Mouse (Mus musculus): ENCODE results near the gene Cbx7. TPM values are rescaled to one million over a fixed set of nuclear protein-coding genes. Genes with fewer than 3 reads are reported as not detected.

Cbx7 gene
- polyA plus RNA-seq, 1 experiment from 2014 or later, result 5.7 TPM

- H3K27ac ChIP-seq (ENCODE audit: low read length), result peak overlapping the region; percentile 96
- peak overlapping the region; percentile 41; the same call in 1 of the 2 replicates for H3K9ac ChIP-seq (ENCODE audit: low read length)
- no peaks in the 10 kb centered on the region for H3K36me3 ChIP-seq (ENCODE audit: control insufficient read depth, insufficient read depth, low read length)
- ATAC-seq (ENCODE audit: insufficient read depth, low FRiP score), result no peak
- WGBS, result 46% methylated on average over 6 of the region's 6 CpGs
- peaks cover 21% of the 10 kb centered on the region for H3K4me1 ChIP-seq (ENCODE audit: control insufficient read depth, insufficient read depth, low read length)
- peak overlapping the region; percentile 45 for H3K4me2 ChIP-seq (ENCODE audit: low read depth, low read length)
- H3K9me3 ChIP-seq (replicated peaks; ENCODE audit: control insufficient read depth, low read length), result no peaks in the 10 kb centered on the region
- H3K27me3 ChIP-seq (ENCODE audit: control insufficient read depth, insufficient read depth, low read length), result no peaks in the 10 kb centered on the region
- H3K4me3 ChIP-seq (replicated peaks; ENCODE audit: low read length), result 0 out of 2 replicates have a peak overlapping the region, but pooled peaks have one; percentile 1
These were observed 92.2 kb downstream of the Cbx7 start for GRCm38 (mm10) chr15:79878725-79879136.

- H3K4me3 ChIP-seq (replicated peaks; ENCODE audit: low read length), result no peak overlapping the region
- no peak for ATAC-seq (ENCODE audit: insufficient read depth, low FRiP score)
- no peak overlapping the region for H3K4me2 ChIP-seq (ENCODE audit: low read depth, low read length)
- no peaks in the 10 kb centered on the region for H3K27me3 ChIP-seq (ENCODE audit: control insufficient read depth, insufficient read depth, low read length)
- WGBS, result 87% methylated on average over 18 of the region's 18 CpGs
- H3K9ac ChIP-seq (ENCODE audit: low read length), result no peak overlapping the region
- H3K4me1 ChIP-seq (ENCODE audit: control insufficient read depth, insufficient read depth, low read length), result peaks cover 16% of the 10 kb centered on the region
- no peaks in the 10 kb centered on the region for H3K9me3 ChIP-seq (replicated peaks; ENCODE audit: control insufficient read depth, low read length)
- H3K36me3 ChIP-seq (ENCODE audit: control insufficient read depth, insufficient read depth, low read length), result no peaks in the 10 kb centered on the region
- H3K27ac ChIP-seq (ENCODE audit: low read length), result no peak overlapping the region
These were observed 95.5 kb downstream of the Cbx7 start for GRCm38 (mm10) chr15:79875261-79875995.

GRCm38 (mm10) chr15:79873995-79874394 lies 96.9 kb downstream of the Cbx7 start:
- Histone ChIP-seq H3K9ac (ENCODE audit: low read length) (no peak overlapping the region), H3K36me3 (ENCODE audit: control insufficient read depth, insufficient read depth, low read length) (no peaks in the 10 kb centered on the region), H3K4me3 (replicated peaks; ENCODE audit: low read length) (no peak overlapping the region), H3K27me3 (ENCODE audit: control insufficient read depth, insufficient read depth, low read length) (no peaks in the 10 kb centered on the region), H3K9me3 (replicated peaks; ENCODE audit: control insufficient read depth, low read length) (peaks cover 3% of the 10 kb centered on the region; the same call in 1 of the 2 replicates), H3K27ac (ENCODE audit: low read length) (no peak overlapping the region), H3K4me2 (ENCODE audit: low read depth, low read length) (no peak overlapping the region), H3K4me1 (ENCODE audit: control insufficient read depth, insufficient read depth, low read length) (peaks cover 6% of the 10 kb centered on the region)
- WGBS, result 39% methylated on average over 2 of the region's 2 CpGs
- no peak for ATAC-seq (ENCODE audit: insufficient read depth, low FRiP score)

GRCm38 (mm10) chr15:79873545-79873944 lies 97.4 kb downstream of the Cbx7 start:
- peaks cover 2% of the 10 kb centered on the region for H3K4me1 ChIP-seq (ENCODE audit: control insufficient read depth, insufficient read depth, low read length)
- H3K4me2 ChIP-seq (ENCODE audit: low read depth, low read length), result no peak overlapping the region
- H3K9me3 ChIP-seq (replicated peaks; ENCODE audit: control insufficient read depth, low read length), result peaks cover 3% of the 10 kb centered on the region; the same call in 1 of the 2 replicates
- no peaks in the 10 kb centered on the region for H3K36me3 ChIP-seq (ENCODE audit: control insufficient read depth, insufficient read depth, low read length)
- H3K9ac ChIP-seq (ENCODE audit: low read length), result no peak overlapping the region
- ATAC-seq (ENCODE audit: insufficient read depth, low FRiP score), result no peak
- 89% methylated on average over 8 of the region's 8 CpGs for WGBS
- H3K27ac ChIP-seq (ENCODE audit: low read length), result no peak overlapping the region
- H3K4me3 ChIP-seq (replicated peaks; ENCODE audit: low read length), result no peak overlapping the region
- H3K27me3 ChIP-seq (ENCODE audit: control insufficient read depth, insufficient read depth, low read length), result no peaks in the 10 kb centered on the region

- no peaks in the 10 kb centered on the region for H3K27me3 ChIP-seq (ENCODE audit: control insufficient read depth, insufficient read depth, low read length)
- no peak overlapping the region for H3K9ac ChIP-seq (ENCODE audit: low read length)
- H3K9me3 ChIP-seq (replicated peaks; ENCODE audit: control insufficient read depth, low read length), result peaks cover 3% of the 10 kb centered on the region; the same call in 1 of the 2 replicates
- H3K4me1 ChIP-seq (ENCODE audit: control insufficient read depth, insufficient read depth, low read length), result no peaks in the 10 kb centered on the region
- no peak overlapping the region for H3K27ac ChIP-seq (ENCODE audit: low read length)
- ATAC-seq (ENCODE audit: insufficient read depth, low FRiP score), result no peak
- no peaks in the 10 kb centered on the region for H3K36me3 ChIP-seq (ENCODE audit: control insufficient read depth, insufficient read depth, low read length)
- no peak overlapping the region for H3K4me2 ChIP-seq (ENCODE audit: low read depth, low read length)
- WGBS, result 78% methylated on average over 3 of the region's 3 CpGs
- no peak overlapping the region for H3K4me3 ChIP-seq (replicated peaks; ENCODE audit: low read length)
These were observed 103.5 kb downstream of the Cbx7 start for GRCm38 (mm10) chr15:79867260-79868002.

Small RNA genes lying within 50 kb of the gene (microRNA-seq; reads per million reads assigned to microRNA genes)
- 2.6 reads per million, percentile 14 among the genes with 10 or more reads in this experiment for gene Mir7213

Other genes with a start within 250 kb of the Cbx7 start
- 4.1 and 4.4 TPM in 2 replicates for gene Sun2, start 228.6 kb downstream of the Cbx7 start, polyA plus RNA-seq (2015; fragmentation: Nextera tagmentation; extraction: Ambion mirVana)
- gene Dnal4, start 193.3 kb downstream of the Cbx7 start, polyA plus RNA-seq (2015; fragmentation: Nextera tagmentation; extraction: Ambion mirVana), result 48.4 and 51.2 TPM in 2 replicates
- gene Nptxr, start 166.4 kb downstream of the Cbx7 start, polyA plus RNA-seq (2015; fragmentation: Nextera tagmentation; extraction: Ambion mirVana), result 2.5 and 2.8 TPM in 2 replicates
- 0.19 TPM in 1 of 2 replicates, not detected in the other for gene Npcd, start 136.9 kb downstream of the Cbx7 start, polyA plus RNA-seq (2015; fragmentation: Nextera tagmentation; extraction: Ambion mirVana)
- gene Cbx6, start 136.4 kb downstream of the Cbx7 start, polyA plus RNA-seq (2015; fragmentation: Nextera tagmentation; extraction: Ambion mirVana), result 75.6 and 77.2 TPM in 2 replicates
- gene Apobec3, start 79.5 kb downstream of the Cbx7 start, polyA plus RNA-seq (2015; fragmentation: Nextera tagmentation; extraction: Ambion mirVana), result 31.5 and 31.9 TPM in 2 replicates
- 2.9 and 3.4 TPM in 2 replicates for gene Pdgfb, start 43.9 kb upstream of the Cbx7 start, polyA plus RNA-seq (2015; fragmentation: Nextera tagmentation; extraction: Ambion mirVana)
- 43.1 and 55.2 TPM in 2 replicates for gene Syngr1, start 120.2 kb upstream of the Cbx7 start, polyA plus RNA-seq (2015; fragmentation: Nextera tagmentation; extraction: Ambion mirVana)
- 835 and 1,068 TPM in 2 replicates for gene Rpl3, start 120.7 kb upstream of the Cbx7 start, polyA plus RNA-seq (2015; fragmentation: Nextera tagmentation; extraction: Ambion mirVana)
- 29.3 and 35.6 TPM in 2 replicates for gene Tab1, start 162.0 kb upstream of the Cbx7 start, polyA plus RNA-seq (2015; fragmentation: Nextera tagmentation; extraction: Ambion mirVana)
- 8.7 and 10.5 TPM in 2 replicates for gene Mgat3, start 202.6 kb upstream of the Cbx7 start, polyA plus RNA-seq (2015; fragmentation: Nextera tagmentation; extraction: Ambion mirVana)

Data from stomach, embryonic 16.5 days (tissue).